Mouse (Mus musculus): ENCODE measurements around the gene Abl2.

Gene Abl2

GRCm38 (mm10) chr1:156584175-156584574 lies 25.6 kb downstream of the Abl2 start:
- DNase-seq (ENCODE audit: low read depth, low spot score) = no peak

- DNase-seq (ENCODE audit: low read depth, low spot score) = no peak
Measured at GRCm38 (mm10) chr1:156585512-156585911, 26.9 kb downstream of the Abl2 start.

- DNase-seq (ENCODE audit: low read depth, low spot score) = no peak
Measured at GRCm38 (mm10) chr1:156589811-156590305, 31.3 kb downstream of the Abl2 start.

GRCm38 (mm10) chr1:156590357-156590756 lies 31.8 kb downstream of the Abl2 start:
- no peak for DNase-seq (ENCODE audit: low read depth, low spot score)

- DNase-seq (ENCODE audit: low read depth, low spot score) = no peak
Measured at GRCm38 (mm10) chr1:156593267-156593666, 34.7 kb downstream of the Abl2 start.

GRCm38 (mm10) chr1:156597089-156597488 lies 38.5 kb downstream of the Abl2 start:
- no peak for DNase-seq (ENCODE audit: low read depth, low spot score)

GRCm38 (mm10) chr1:156602545-156602944 lies 44.0 kb downstream of the Abl2 start:
- DNase-seq (ENCODE audit: low read depth, low spot score) = no peak

- DNase-seq (ENCODE audit: low read depth, low spot score) = no peak
Measured at GRCm38 (mm10) chr1:156605094-156605866, 46.7 kb downstream of the Abl2 start.

GRCm38 (mm10) chr1:156605940-156606339 lies 47.4 kb downstream of the Abl2 start:
- DNase-seq (ENCODE audit: low read depth, low spot score) = no peak

GRCm38 (mm10) chr1:156608496-156608895 lies 49.9 kb downstream of the Abl2 start:
- DNase-seq (ENCODE audit: low read depth, low spot score) = no peak

GRCm38 (mm10) chr1:156610257-156610656 lies 51.7 kb downstream of the Abl2 start:
- DNase-seq (ENCODE audit: low read depth, low spot score) = no peak

- no peak for DNase-seq (ENCODE audit: low read depth, low spot score)
Measured at GRCm38 (mm10) chr1:156613855-156614530, 55.4 kb downstream of the Abl2 start.

GRCm38 (mm10) chr1:156614710-156615109 lies 56.1 kb downstream of the Abl2 start:
- no peak for DNase-seq (ENCODE audit: low read depth, low spot score)

GRCm38 (mm10) chr1:156615381-156616133 lies 57.0 kb downstream of the Abl2 start:
- no peak for DNase-seq (ENCODE audit: low read depth, low spot score)

- no peak for DNase-seq (ENCODE audit: low read depth, low spot score)
Measured at GRCm38 (mm10) chr1:156616989-156617598, 58.5 kb downstream of the Abl2 start.

- DNase-seq (ENCODE audit: low read depth, low spot score) = no peak
Measured at GRCm38 (mm10) chr1:156617811-156618210, 59.2 kb downstream of the Abl2 start.

- DNase-seq (ENCODE audit: low read depth, low spot score) = no peak
Measured at GRCm38 (mm10) chr1:156620292-156620909, 61.8 kb downstream of the Abl2 start.

GRCm38 (mm10) chr1:156620951-156621350 lies 62.4 kb downstream of the Abl2 start:
- DNase-seq (ENCODE audit: low read depth, low spot score) = no peak

GRCm38 (mm10) chr1:156624231-156624630 lies 65.6 kb downstream of the Abl2 start:
- DNase-seq (ENCODE audit: low read depth, low spot score) = no peak

GRCm38 (mm10) chr1:156626729-156627128 lies 68.1 kb downstream of the Abl2 start:
- no peak for DNase-seq (ENCODE audit: low read depth, low spot score)

GRCm38 (mm10) chr1:156629984-156630383 lies 71.4 kb downstream of the Abl2 start:
- no peak for DNase-seq (ENCODE audit: low read depth, low spot score)
